In the genomic region with DNA sequence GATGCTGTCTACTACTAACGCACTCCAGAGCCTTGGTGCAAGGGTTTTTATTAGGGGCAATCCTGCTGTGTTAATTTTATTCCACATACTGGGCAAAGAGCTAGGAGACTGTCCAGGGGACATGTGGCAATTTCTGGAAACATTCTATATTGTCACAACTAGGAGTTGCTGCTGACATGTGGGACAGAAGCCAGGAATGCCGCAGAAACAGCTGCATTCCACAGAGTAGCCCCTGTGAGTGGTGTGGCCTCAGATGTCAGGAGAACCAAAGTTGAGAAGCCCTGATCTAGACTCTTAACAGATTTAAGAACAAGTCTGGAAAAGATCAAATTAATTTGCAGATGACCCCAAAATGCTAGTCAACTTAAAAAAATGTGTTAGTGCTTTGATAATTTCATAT, we compare ENCODE assay signal across 23 mouse cellular contexts. TPM values are rescaled to one million over a fixed set of nuclear protein-coding genes. Genes with fewer than 3 reads are reported as not detected.
DNase-seq lines count a peak whose midpoint lies in the region; ATAC-seq and TF ChIP-seq lines count a peak whose summit lies in the region.
"Had no signal": no experiment of that assay in that cellular context is flagged by ENCODE, and none has a peak within 500 bp of the region (broad histone marks: within the 10 kb centered on the region; RNA-seq: fewer than 3 reads in every experiment).

No protein-coding gene starts in this region.

- intact Hi-C loops in heart, adult 2 months (cut with DNase I): no loop called here

- DNase-seq in heart, adult 2 months: no peak
- DNase-seq in kidney, postnatal 4 days: peak; percentile 22 to 34
- DNase-seq in kidney, adult 8-10 months: no peak
- peak; percentile 20 for DNase-seq in MN1 (ENCODE audit: low spot score)
- peak; percentile 26 for DNase-seq in limb, embryonic 14.5 days (ENCODE audit: low spot score)
- DNase-seq in thymus, postnatal 4 days: no peak
- DNase-seq: adrenal gland, postnatal 36 days; cerebellum, adult 11-12 months; cerebellum, postnatal 14 days; kidney, adult 2 months; kidney, postnatal 36 days; layer of hippocampus, adult 9-11 months; left cerebral cortex, postnatal 4 days; liver, embryonic 13.5 days; right cerebral cortex, postnatal 14 days; spleen, adult 18-20 months; thymus, adult 18-20 months had no signal

- H3K36me3 ChIP-seq in heart, embryonic 12.5 days: no peaks in the 10 kb centered on the region
- H3K36me3 ChIP-seq in heart, adult 2 months (ENCODE audit: control insufficient read depth, insufficient read depth, low read length): no peaks in the 10 kb centered on the region
- H3K36me3 ChIP-seq in limb, embryonic 14.5 days (ENCODE audit: control insufficient read depth, insufficient read depth, low read length): no peaks in the 10 kb centered on the region
- H3K36me3 ChIP-seq: forebrain, embryonic 12.5 days; hindbrain, embryonic 13.5 days; liver, embryonic 13.5 days; midbrain, embryonic 13.5 days had no signal

- H3K4me3 ChIP-seq in heart, embryonic 12.5 days: no peak overlapping the region
- H3K4me3 ChIP-seq in heart, adult 2 months: no peak overlapping the region
- H3K4me3 ChIP-seq in limb, embryonic 14.5 days (replicated peaks; ENCODE audit: low read length): no peak overlapping the region
- H3K4me3 ChIP-seq: forebrain, embryonic 12.5 days; hindbrain, embryonic 13.5 days; left cerebral cortex, adult 2 months; liver, embryonic 13.5 days; midbrain, embryonic 13.5 days had no signal

- no peak overlapping the region for H3K9ac ChIP-seq in heart, embryonic 12.5 days
- H3K9ac ChIP-seq in heart, adult 2 months (ENCODE audit: low read depth, low read length): no peak overlapping the region
- no peak overlapping the region for H3K9ac ChIP-seq in limb, embryonic 14.5 days (ENCODE audit: low read depth, low read length, severe bottlenecking)
- H3K9ac ChIP-seq: forebrain, embryonic 12.5 days; hindbrain, embryonic 13.5 days; liver, embryonic 13.5 days; midbrain, embryonic 13.5 days had no signal

- H3K27me3 ChIP-seq in heart, embryonic 12.5 days (replicated peaks): no peaks in the 10 kb centered on the region
- no peaks in the 10 kb centered on the region for H3K27me3 ChIP-seq in heart, adult 2 months (ENCODE audit: control insufficient read depth, insufficient read depth, low read length)
- H3K27me3 ChIP-seq in limb, embryonic 14.5 days (ENCODE audit: control insufficient read depth, insufficient read depth, low read length): no peaks in the 10 kb centered on the region
- H3K27me3 ChIP-seq: forebrain, embryonic 12.5 days; hindbrain, embryonic 13.5 days; liver, embryonic 13.5 days; midbrain, embryonic 13.5 days had no signal

- peaks cover 27% of the 10 kb centered on the region for H3K4me1 ChIP-seq in heart, embryonic 12.5 days (replicated peaks)
- peaks cover 4% of the 10 kb centered on the region for H3K4me1 ChIP-seq in heart, adult 2 months (ENCODE audit: control insufficient read depth, insufficient read depth, low read length)
- peaks cover 4% of the 10 kb centered on the region for H3K4me1 ChIP-seq in limb, embryonic 14.5 days (ENCODE audit: control insufficient read depth, insufficient read depth, low read length)
- H3K4me1 ChIP-seq: forebrain, embryonic 12.5 days; midbrain, embryonic 13.5 days had no signal

- H3K27ac ChIP-seq in heart, embryonic 12.5 days (ENCODE audit: poor library complexity, severe bottlenecking): peak overlapping the region; percentile 88
- H3K27ac ChIP-seq in heart, adult 2 months: no peak overlapping the region
- H3K27ac ChIP-seq in limb, embryonic 14.5 days (replicated peaks; ENCODE audit: low read depth, low read length): no peak overlapping the region
- H3K27ac ChIP-seq: forebrain, embryonic 12.5 days; hindbrain, embryonic 13.5 days; left cerebral cortex, adult 2 months; liver, embryonic 13.5 days; midbrain, embryonic 13.5 days had no signal

- H3K79me2 ChIP-seq in heart, adult 2 months (replicated peaks; ENCODE audit: control insufficient read depth, insufficient read depth, low read length): no peaks in the 10 kb centered on the region

- no peak for TF ChIP-seq POLR2A in heart, adult 2 months (IDR thresholded peaks at IDR 0.05; ENCODE audit: insufficient read depth, low read depth, low read length)
- TF ChIP-seq POLR2A in limb, embryonic 14.5 days (IDR thresholded peaks at IDR 0.05; ENCODE audit: borderline replicate concordance, extremely low read depth, insufficient read depth, insufficient read length): no peak

- 0 out of 2 replicates have a peak, but pooled peaks have one; percentile 41 for ATAC-seq in heart, embryonic 12.5 days (ENCODE audit: insufficient number of reproducible peaks, low FRiP score)
- peak; percentile 60; the same call in 1 of the 2 replicates for ATAC-seq in limb, embryonic 14.5 days (ENCODE audit: low FRiP score, low read depth)
- ATAC-seq: inflammation-experienced regulatory T-cells, adult 6 months; midbrain, embryonic 13.5 days had no signal

- no peak for TF ChIP-seq EP300 in heart, adult 2 months (IDR thresholded peaks at IDR 0.05; ENCODE audit: insufficient read depth, low read depth, low read length)

- WGBS in heart, embryonic 12.5 days: 14% methylated on average over 2 of the region's 2 CpGs
- 15% methylated on average over 2 of the region's 2 CpGs for WGBS in heart, adult 2 months
- 14% methylated on average over 2 of the region's 2 CpGs for WGBS in limb, embryonic 14.5 days

- no peak for TF ChIP-seq CTCF in heart, adult 2 months (IDR thresholded peaks at IDR 0.05)

- H3K4me2 ChIP-seq in heart, embryonic 12.5 days: peak overlapping the region; percentile 33
- no peak overlapping the region for H3K4me2 ChIP-seq in limb, embryonic 14.5 days (replicated peaks; ENCODE audit: low read depth, low read length, severe bottlenecking)
- H3K4me2 ChIP-seq: forebrain, embryonic 12.5 days; hindbrain, embryonic 13.5 days; liver, embryonic 13.5 days; midbrain, embryonic 13.5 days had no signal

- no peaks in the 10 kb centered on the region for H3K9me3 ChIP-seq in heart, embryonic 12.5 days (replicated peaks)
- no peaks in the 10 kb centered on the region for H3K9me3 ChIP-seq in limb, embryonic 14.5 days (ENCODE audit: control insufficient read depth, low read length)
- H3K9me3 ChIP-seq: forebrain, embryonic 12.5 days; hindbrain, embryonic 13.5 days; liver, embryonic 13.5 days; midbrain, embryonic 13.5 days had no signal

RNA-seq across cellular contexts. Expression of gene Sertad2, which starts 46.3 kb away (rescaled TPM):
- polyA plus RNA-seq in heart, embryonic 12.5 days (2016; fragmentation: Nextera tagmentation; extraction: Ambion mirVana): 32.2 and 33.1 TPM in 2 replicates
- 10 to 100 TPM; 16.1 to 20.2 TPM for total RNA-seq in heart, adult 2 months (2021)
- polyA plus RNA-seq in heart, adult 2 months (2012; rRNA removed): 17.7 and 21.9 TPM in 2 replicates
- polyA plus RNA-seq in limb, embryonic 14.5 days (2012; rRNA removed): 21.1 and 32.2 TPM in 2 replicates
- 40.1 and 43.1 TPM in 2 replicates for polyA plus RNA-seq in limb, embryonic 14.5 days (2014; fragmentation: Nextera tagmentation; extraction: Ambion mirVana)

Comparison
In these comparisons a context has a peak if more than half of its experiments do, and no peak if none do; other contexts are left out.
1. DNase-seq: peak in kidney, postnatal 4 days (2 of 2), MN1 (single experiment) and limb, embryonic 14.5 days (single experiment); none in heart, adult 2 months (0 of 2), kidney, adult 8-10 months (0 of 2) and thymus, postnatal 4 days (single experiment).